14 mouse cellular contexts compared by ENCODE assay signal in the genomic region with DNA sequence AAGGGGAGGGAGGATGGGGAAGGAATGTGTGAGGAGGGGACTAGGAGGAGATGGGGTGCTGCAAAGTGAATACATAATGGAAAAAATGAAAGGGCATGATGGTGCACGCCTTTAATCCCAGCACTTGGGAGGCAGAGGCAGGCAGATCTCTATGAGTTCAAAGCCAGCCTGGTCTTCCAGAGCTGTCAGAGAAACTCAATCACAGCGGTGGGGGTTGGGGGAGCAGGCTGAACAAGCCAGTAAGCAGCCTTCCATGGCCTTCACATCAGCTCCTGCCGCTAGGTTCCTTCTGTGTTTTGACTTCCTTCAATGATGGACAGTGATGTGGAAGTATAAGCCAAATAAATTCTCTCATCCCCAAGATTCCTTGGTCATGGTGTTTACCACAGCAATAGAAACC. TPM values are rescaled to one million over a fixed set of nuclear protein-coding genes. Genes with fewer than 3 reads are reported as not detected.
"Had no signal": no experiment of that assay in that cellular context is flagged by ENCODE, and none has a peak within 500 bp of the region (broad histone marks: within the 10 kb centered on the region; RNA-seq: fewer than 3 reads in every experiment).

No protein-coding gene starts in this region.

- H3K27me3 ChIP-seq: liver, embryonic 13.5 days; lung, embryonic 15.5 days; neural tube, embryonic 13.5 days; stomach, embryonic 15.5 days had no signal

- H3K4me1 ChIP-seq: limb, embryonic 12.5 days; lung, embryonic 15.5 days had no signal

- H3K9ac ChIP-seq: limb, embryonic 12.5 days; liver, embryonic 13.5 days; liver, postnatal 0 days; lung, embryonic 15.5 days; midbrain, embryonic 12.5 days; neural tube, embryonic 13.5 days; stomach, embryonic 15.5 days had no signal

- H3K4me2 ChIP-seq: limb, embryonic 12.5 days; liver, embryonic 13.5 days; lung, embryonic 15.5 days; midbrain, embryonic 12.5 days; neural tube, embryonic 13.5 days; stomach, embryonic 15.5 days had no signal

- H3K27ac ChIP-seq: limb, embryonic 12.5 days; liver, embryonic 13.5 days; lung, embryonic 15.5 days; macrophage; midbrain, embryonic 12.5 days; neural tube, embryonic 13.5 days; stomach, embryonic 15.5 days had no signal

- H3K4me3 ChIP-seq: limb, embryonic 12.5 days; liver, embryonic 13.5 days; lung, embryonic 15.5 days; midbrain, embryonic 12.5 days; neural tube, embryonic 13.5 days; stomach, embryonic 15.5 days had no signal

- H3K9me3 ChIP-seq: limb, embryonic 12.5 days; liver, embryonic 13.5 days; lung, embryonic 15.5 days; megakaryocyte, embryonic 14.5 days; midbrain, embryonic 12.5 days; neural tube, embryonic 13.5 days; stomach, embryonic 15.5 days had no signal

- DNase-seq: liver, embryonic 13.5 days had no signal

RNA-seq across cellular contexts. Expression of gene Gm16181, which starts 34.7 kb away (rescaled TPM):
- total RNA-seq: layer of hippocampus, postnatal 10 days; left cerebral cortex, postnatal 36 days; midbrain, postnatal 0 days had no signal
- polyA plus RNA-seq: macrophage; testis, adult 2 months; thymus, adult 2 months had no signal
